Mouse (Mus musculus): ENCODE results near the gene Cd300lb. TPM values are rescaled to one million over a fixed set of nuclear protein-coding genes. Genes with fewer than 3 reads are reported as not detected.
"Not testable (repeated sequence)": the region's sequence is repeated elsewhere in the genome, so short reads cannot be mapped to it uniquely, and the experiment has no call there.

The Cd300lb gene
- polyA plus RNA-seq, 1 experiment, result 0.07 TPM

GRCm38 (mm10) chr11:114914978-114915377 is 19.2 kb downstream of the Cd300lb start:
- DNase-seq (ENCODE audit: low read depth), result no peak
- TF ChIP-seq POLR2A (IDR thresholded peaks at IDR 0.05; ENCODE audit: borderline replicate concordance, extremely low read depth, insufficient read depth, insufficient read length, poor library complexity, severe bottlenecking) (no peak), CTCF (IDR thresholded peaks at IDR 0.05; ENCODE audit: borderline replicate concordance, extremely low read depth, insufficient read depth, insufficient read length) (no peak)

GRCm38 (mm10) chr11:114912847-114913246 is 21.3 kb downstream of the Cd300lb start:
- DNase-seq (ENCODE audit: low read depth), result peak; percentile 84
- TF ChIP-seq CTCF (IDR thresholded peaks at IDR 0.05; ENCODE audit: borderline replicate concordance, extremely low read depth, insufficient read depth, insufficient read length) (peak; percentile 90), POLR2A (IDR thresholded peaks at IDR 0.05; ENCODE audit: borderline replicate concordance, extremely low read depth, insufficient read depth, insufficient read length, poor library complexity, severe bottlenecking) (no peak)

GRCm38 (mm10) chr11:114909538-114909937 is 24.6 kb downstream of the Cd300lb start:
- DNase-seq (ENCODE audit: low read depth), result not testable (repeated sequence)
- peak; percentile 32; the same call in 1 of the 2 replicates for TF ChIP-seq CTCF (IDR thresholded peaks at IDR 0.05; ENCODE audit: borderline replicate concordance, extremely low read depth, insufficient read depth, insufficient read length)

- TF ChIP-seq CTCF (IDR thresholded peaks at IDR 0.05; ENCODE audit: borderline replicate concordance, extremely low read depth, insufficient read depth, insufficient read length), result no peak
- TF ChIP-seq POLR2A (IDR thresholded peaks at IDR 0.05; ENCODE audit: borderline replicate concordance, extremely low read depth, insufficient read depth, insufficient read length, poor library complexity, severe bottlenecking), result no peak
- peak; percentile 2 for DNase-seq (ENCODE audit: low read depth)
Measured at GRCm38 (mm10) chr11:114908086-114908485, 26.1 kb downstream of the Cd300lb start.

- TF ChIP-seq POLR2A (IDR thresholded peaks at IDR 0.05; ENCODE audit: borderline replicate concordance, extremely low read depth, insufficient read depth, insufficient read length, poor library complexity, severe bottlenecking), result no peak
- no peak for TF ChIP-seq CTCF (IDR thresholded peaks at IDR 0.05; ENCODE audit: borderline replicate concordance, extremely low read depth, insufficient read depth, insufficient read length)
- no peak for DNase-seq (ENCODE audit: low read depth)
Measured at GRCm38 (mm10) chr11:114907567-114907966, 26.6 kb downstream of the Cd300lb start.

GRCm38 (mm10) chr11:114903224-114903623 is 31.0 kb downstream of the Cd300lb start:
- DNase-seq (ENCODE audit: low read depth), result no peak
- TF ChIP-seq CTCF (IDR thresholded peaks at IDR 0.05; ENCODE audit: borderline replicate concordance, extremely low read depth, insufficient read depth, insufficient read length) (no peak), POLR2A (IDR thresholded peaks at IDR 0.05; ENCODE audit: borderline replicate concordance, extremely low read depth, insufficient read depth, insufficient read length, poor library complexity, severe bottlenecking) (no peak)

- TF ChIP-seq CTCF (IDR thresholded peaks at IDR 0.05; ENCODE audit: borderline replicate concordance, extremely low read depth, insufficient read depth, insufficient read length) (no peak), POLR2A (IDR thresholded peaks at IDR 0.05; ENCODE audit: borderline replicate concordance, extremely low read depth, insufficient read depth, insufficient read length, poor library complexity, severe bottlenecking) (no peak)
Measured at GRCm38 (mm10) chr11:114898026-114898425, 36.2 kb downstream of the Cd300lb start.

GRCm38 (mm10) chr11:114896085-114896484 is 38.1 kb downstream of the Cd300lb start:
- TF ChIP-seq POLR2A (IDR thresholded peaks at IDR 0.05; ENCODE audit: borderline replicate concordance, extremely low read depth, insufficient read depth, insufficient read length, poor library complexity, severe bottlenecking) (no peak), CTCF (IDR thresholded peaks at IDR 0.05; ENCODE audit: borderline replicate concordance, extremely low read depth, insufficient read depth, insufficient read length) (no peak)
- no peak for DNase-seq (ENCODE audit: low read depth)

More at GRCm38 (mm10) chr11:114898026-114898425, 36.2 kb downstream of the Cd300lb start:
- DNase-seq (ENCODE audit: low read depth), result no peak

GRCm38 (mm10) chr11:114890542-114890941 is 43.6 kb downstream of the Cd300lb start:
- DNase-seq (ENCODE audit: low read depth), result no peak
- TF ChIP-seq CTCF (IDR thresholded peaks at IDR 0.05; ENCODE audit: borderline replicate concordance, extremely low read depth, insufficient read depth, insufficient read length) (no peak), POLR2A (IDR thresholded peaks at IDR 0.05; ENCODE audit: borderline replicate concordance, extremely low read depth, insufficient read depth, insufficient read length, poor library complexity, severe bottlenecking) (no peak)

- no peak for DNase-seq (ENCODE audit: low read depth)
- TF ChIP-seq POLR2A (IDR thresholded peaks at IDR 0.05; ENCODE audit: borderline replicate concordance, extremely low read depth, insufficient read depth, insufficient read length, poor library complexity, severe bottlenecking) (no peak), CTCF (IDR thresholded peaks at IDR 0.05; ENCODE audit: borderline replicate concordance, extremely low read depth, insufficient read depth, insufficient read length) (no peak)
Measured at GRCm38 (mm10) chr11:114889991-114890518, 44.1 kb downstream of the Cd300lb start, which contains the start of gene Cd300a. Cd300a (plus strand) TSS chr11:114890041.

- DNase-seq (ENCODE audit: low read depth), result no peak
- TF ChIP-seq CTCF (IDR thresholded peaks at IDR 0.05; ENCODE audit: borderline replicate concordance, extremely low read depth, insufficient read depth, insufficient read length), result no peak
- no peak for TF ChIP-seq POLR2A (IDR thresholded peaks at IDR 0.05; ENCODE audit: borderline replicate concordance, extremely low read depth, insufficient read depth, insufficient read length, poor library complexity, severe bottlenecking)
Measured at GRCm38 (mm10) chr11:114884380-114885100, 49.6 kb downstream of the Cd300lb start.
